In the genomic region with DNA sequence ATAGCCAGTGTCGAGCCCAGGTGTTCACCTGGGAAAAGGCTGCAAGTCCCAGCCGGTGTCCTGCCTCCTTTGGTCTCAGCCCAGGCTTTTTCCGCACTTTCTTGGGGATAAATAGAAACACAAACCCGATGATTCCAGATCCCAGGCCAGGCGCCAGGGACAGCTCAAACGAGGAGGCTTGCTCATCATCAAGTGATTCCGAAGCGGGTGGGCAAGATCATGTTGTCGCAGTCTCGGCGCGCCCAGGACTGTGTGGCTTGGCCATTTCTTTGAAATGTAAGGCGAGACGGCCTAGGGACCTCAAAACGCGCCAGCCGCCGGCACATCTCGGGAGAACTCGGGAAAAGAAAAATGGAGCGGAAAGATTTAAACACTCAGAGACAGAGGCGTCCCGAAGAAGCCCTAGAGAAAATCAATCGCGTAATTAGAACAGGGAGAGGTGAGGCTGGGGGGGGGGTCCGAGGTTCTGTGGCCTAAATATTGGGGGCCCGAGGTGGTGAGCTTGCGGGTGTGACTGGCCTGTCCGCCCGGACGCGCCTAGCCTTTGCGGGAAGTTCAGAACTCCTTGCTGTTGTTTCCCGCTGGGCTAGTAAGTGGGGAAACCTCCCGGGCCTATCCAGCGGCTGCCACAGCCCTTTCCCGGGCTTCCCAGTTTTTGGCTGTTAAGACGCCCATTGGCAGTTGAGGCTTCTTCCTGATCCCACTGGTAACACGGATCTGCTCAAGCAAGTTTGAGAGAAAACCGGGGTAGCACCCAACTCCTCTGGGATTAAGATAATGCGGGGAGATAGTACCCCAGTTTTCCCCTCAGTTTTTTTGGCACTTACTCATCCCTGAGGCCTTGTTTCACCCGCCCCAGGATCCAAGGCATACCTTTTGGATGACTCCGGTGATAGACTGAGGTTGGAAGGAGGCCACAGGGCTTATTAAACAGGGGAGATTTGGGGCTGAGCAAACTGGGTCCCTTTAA, we compare ENCODE assay signal across 15 mouse cellular contexts. TPM values are rescaled to one million over a fixed set of nuclear protein-coding genes. Genes with fewer than 3 reads are reported as not detected.
A peak's percentile ranks its signal among the peaks of the same experiment; 100 is the strongest.
DNase-seq lines count a peak whose midpoint lies in the region; ATAC-seq lines count a peak whose summit lies in the region.
"Had no signal": no experiment of that assay in that cellular context is flagged by ENCODE, and none has a peak within 500 bp of the region (broad histone marks: within the 10 kb centered on the region; RNA-seq: fewer than 3 reads in every experiment).

No protein-coding gene starts in this region.

- H3K4me3 ChIP-seq in kidney, embryonic 15.5 days (replicated peaks): peak overlapping the region; percentile 18
- peak overlapping the region; percentile 20 for H3K4me3 ChIP-seq in hindbrain, embryonic 15.5 days
- H3K4me3 ChIP-seq in neural tube, embryonic 13.5 days: peak overlapping the region; percentile 38
- H3K4me3 ChIP-seq in forebrain, embryonic 15.5 days: no peak overlapping the region

- no peak for ATAC-seq in kidney, embryonic 15.5 days (replicated peaks; ENCODE audit: low FRiP score)
- ATAC-seq in hindbrain, embryonic 15.5 days (ENCODE audit: low FRiP score, low read depth): no peak
- ATAC-seq in neural tube, embryonic 13.5 days (ENCODE audit: low read depth): no peak
- ATAC-seq in cerebellum, adult (ENCODE audit: insufficient number of reproducible peaks, low FRiP score, low TSS enrichment): no peak
- no peak for ATAC-seq in forebrain, embryonic 15.5 days (replicated peaks)
- ATAC-seq: forebrain, postnatal 0 days had no signal

- peaks cover 65% of the 10 kb centered on the region for H3K4me1 ChIP-seq in kidney, embryonic 15.5 days
- H3K4me1 ChIP-seq in hindbrain, embryonic 15.5 days (replicated peaks): peaks cover 4% of the 10 kb centered on the region; the same call in 1 of the 2 replicates
- H3K4me1 ChIP-seq in neural tube, embryonic 13.5 days (replicated peaks): peaks cover 97% of the 10 kb centered on the region
- H3K4me1 ChIP-seq in forebrain, embryonic 15.5 days: no peaks in the 10 kb centered on the region

- 11% methylated on average over 43 of the region's 43 CpGs for WGBS in kidney, embryonic 15.5 days
- 3% methylated on average over 43 of the region's 43 CpGs for WGBS in hindbrain, embryonic 15.5 days
- 3% methylated on average over 43 of the region's 43 CpGs for WGBS in neural tube, embryonic 13.5 days
- under 1% methylated on average over 43 of the region's 43 CpGs for WGBS in forebrain, embryonic 15.5 days

- no peak for DNase-seq in kidney, adult 11 months
- DNase-seq in adrenal gland, postnatal 14 days: peak; percentile 38
- DNase-seq in cerebellum, postnatal 4 days (ENCODE audit: low spot score in 2 of 2): no peak
- DNase-seq: cerebellum, postnatal 14 days; forebrain, postnatal 0 days; thymus, postnatal 4 days had no signal

- no peaks in the 10 kb centered on the region for H3K9me3 ChIP-seq in kidney, embryonic 15.5 days (replicated peaks)
- H3K9me3 ChIP-seq in hindbrain, embryonic 15.5 days: no peaks in the 10 kb centered on the region
- H3K9me3 ChIP-seq in neural tube, embryonic 13.5 days: no peaks in the 10 kb centered on the region
- H3K9me3 ChIP-seq in forebrain, embryonic 15.5 days: no peaks in the 10 kb centered on the region

- H3K27me3 ChIP-seq in kidney, embryonic 15.5 days: peaks cover 77% of the 10 kb centered on the region
- H3K27me3 ChIP-seq in hindbrain, embryonic 15.5 days: peaks cover 74% of the 10 kb centered on the region
- no peaks in the 10 kb centered on the region for H3K27me3 ChIP-seq in neural tube, embryonic 13.5 days
- peaks cover 98% of the 10 kb centered on the region for H3K27me3 ChIP-seq in forebrain, embryonic 15.5 days
- H3K27me3 ChIP-seq: CH12.LX had no signal

- peak overlapping the region; percentile 54 for H3K4me2 ChIP-seq in kidney, embryonic 15.5 days
- peak overlapping the region; percentile 46 for H3K4me2 ChIP-seq in hindbrain, embryonic 15.5 days
- peak overlapping the region; percentile 63 for H3K4me2 ChIP-seq in neural tube, embryonic 13.5 days
- H3K4me2 ChIP-seq in forebrain, embryonic 15.5 days (replicated peaks): no peak overlapping the region
- H3K4me2 ChIP-seq: midbrain, embryonic 11.5 days had no signal

- 0 out of 2 replicates have a peak overlapping the region, but pooled peaks have one; percentile 24 for H3K27ac ChIP-seq in kidney, embryonic 15.5 days
- H3K27ac ChIP-seq in hindbrain, embryonic 15.5 days (replicated peaks): peak overlapping the region; percentile 69
- peak overlapping the region; percentile 92 for H3K27ac ChIP-seq in neural tube, embryonic 13.5 days (replicated peaks)
- H3K27ac ChIP-seq in forebrain, embryonic 15.5 days (replicated peaks): no peak overlapping the region

- H3K9ac ChIP-seq in kidney, embryonic 15.5 days: peak overlapping the region; percentile 27; the same call in 1 of the 2 replicates
- H3K9ac ChIP-seq in hindbrain, embryonic 15.5 days: 0 out of 2 replicates have a peak overlapping the region, but pooled peaks have one; percentile 23
- H3K9ac ChIP-seq in neural tube, embryonic 13.5 days: peak overlapping the region; percentile 81
- no peak overlapping the region for H3K9ac ChIP-seq in forebrain, embryonic 15.5 days (replicated peaks)
- H3K9ac ChIP-seq: forebrain, postnatal 0 days had no signal

- no peaks in the 10 kb centered on the region for H3K36me3 ChIP-seq in kidney, embryonic 15.5 days
- H3K36me3 ChIP-seq in hindbrain, embryonic 15.5 days: no peaks in the 10 kb centered on the region
- H3K36me3 ChIP-seq in neural tube, embryonic 13.5 days: no peaks in the 10 kb centered on the region
- H3K36me3 ChIP-seq in forebrain, embryonic 15.5 days: no peaks in the 10 kb centered on the region

RNA-seq across cellular contexts. Expression of gene Hoxc4, which starts 8.8 kb away (rescaled TPM):
- polyA plus RNA-seq in kidney, embryonic 15.5 days (2015; fragmentation: Nextera tagmentation; extraction: Ambion mirVana): 7.9 and 10.2 TPM in 2 replicates
- total RNA-seq in adrenal gland, postnatal 14 days (2021): 6.8 and 7.7 TPM in 2 replicates
- 56.8 and 63.8 TPM in 2 replicates for polyA plus RNA-seq in hindbrain, embryonic 15.5 days (2015; fragmentation: Nextera tagmentation; extraction: Ambion mirVana)
- 40.2 and 49.9 TPM in 2 replicates for polyA plus RNA-seq in neural tube, embryonic 13.5 days (2015; fragmentation: Nextera tagmentation; extraction: Ambion mirVana)
- not detected in 2 replicates for polyA plus RNA-seq in forebrain, embryonic 15.5 days (2015; fragmentation: Nextera tagmentation; extraction: Ambion mirVana)
- total RNA-seq: forebrain, postnatal 0 days; liver, adult 2 months had no signal
- polyA plus RNA-seq: forebrain, postnatal 0 days; heart, postnatal 0 days; liver, adult 2 months; midbrain, embryonic 11.5 days had no signal

RNA-seq across cellular contexts. Expression of gene Hoxc6, which starts 29.5 kb away (rescaled TPM):
- 10.9 and 11.0 TPM in 2 replicates for polyA plus RNA-seq in kidney, embryonic 15.5 days (2015; fragmentation: Nextera tagmentation; extraction: Ambion mirVana)
- total RNA-seq in adrenal gland, postnatal 14 days (2021): 37.4 and 43.2 TPM in 2 replicates
- polyA plus RNA-seq in hindbrain, embryonic 15.5 days (2015; fragmentation: Nextera tagmentation; extraction: Ambion mirVana): 7.4 and 13.1 TPM in 2 replicates
- 46.8 and 51.1 TPM in 2 replicates for polyA plus RNA-seq in neural tube, embryonic 13.5 days (2015; fragmentation: Nextera tagmentation; extraction: Ambion mirVana)
- polyA plus RNA-seq in forebrain, embryonic 15.5 days (2015; fragmentation: Nextera tagmentation; extraction: Ambion mirVana): not detected in 2 replicates
- total RNA-seq: forebrain, postnatal 0 days; liver, adult 2 months had no signal
- polyA plus RNA-seq: forebrain, postnatal 0 days; heart, postnatal 0 days; liver, adult 2 months; midbrain, embryonic 11.5 days had no signal

RNA-seq across cellular contexts. Expression of gene Hoxc8, which starts 37.1 kb away (rescaled TPM):
- polyA plus RNA-seq in kidney, embryonic 15.5 days (2015; fragmentation: Nextera tagmentation; extraction: Ambion mirVana): 8.7 and 11.1 TPM in 2 replicates
- 19.2 and 20.1 TPM in 2 replicates for total RNA-seq in adrenal gland, postnatal 14 days (2021)
- 2.3 and 16.6 TPM in 2 replicates for polyA plus RNA-seq in hindbrain, embryonic 15.5 days (2015; fragmentation: Nextera tagmentation; extraction: Ambion mirVana)
- polyA plus RNA-seq in neural tube, embryonic 13.5 days (2015; fragmentation: Nextera tagmentation; extraction: Ambion mirVana): 75.8 and 85.5 TPM in 2 replicates
- polyA plus RNA-seq in forebrain, embryonic 15.5 days (2015; fragmentation: Nextera tagmentation; extraction: Ambion mirVana): not detected in 2 replicates
- total RNA-seq: CH12.LX; forebrain, postnatal 0 days; liver, adult 2 months had no signal
- polyA plus RNA-seq: forebrain, postnatal 0 days; heart, postnatal 0 days; liver, adult 2 months; midbrain, embryonic 11.5 days had no signal

RNA-seq across cellular contexts. Expression of gene Hoxc9, which starts 51.3 kb away (rescaled TPM):
- polyA plus RNA-seq in kidney, embryonic 15.5 days (2015; fragmentation: Nextera tagmentation; extraction: Ambion mirVana): 10.0 and 10.7 TPM in 2 replicates
- total RNA-seq in adrenal gland, postnatal 14 days (2021): 1.8 and 2.1 TPM in 2 replicates
- polyA plus RNA-seq in hindbrain, embryonic 15.5 days (2015; fragmentation: Nextera tagmentation; extraction: Ambion mirVana): 0.30 TPM in 1 of 2 replicates, not detected in the other
- 40.9 and 43.4 TPM in 2 replicates for polyA plus RNA-seq in neural tube, embryonic 13.5 days (2015; fragmentation: Nextera tagmentation; extraction: Ambion mirVana)
- not detected in 2 replicates for polyA plus RNA-seq in forebrain, embryonic 15.5 days (2015; fragmentation: Nextera tagmentation; extraction: Ambion mirVana)
- total RNA-seq: forebrain, postnatal 0 days; liver, adult 2 months had no signal
- polyA plus RNA-seq: forebrain, postnatal 0 days; heart, postnatal 0 days; liver, adult 2 months; midbrain, embryonic 11.5 days had no signal
